Mouse (Mus musculus) midbrain, embryonic 16.5 days (tissue): ENCODE results near the gene Gba2. TPM values are rescaled to one million over a fixed set of nuclear protein-coding genes. Genes with fewer than 3 reads are reported as not detected.

Experiments
- ATAC-seq: fragments of 200-750 bp; cut with Nextera tagmentation; 2 replicates; pipeline ENCODE4 v1.8.0; 2017; ENCODE audit warnings: moderate TSS enrichment
- H3K27ac ChIP-seq: fragments of 300-500 bp; sonication (generic); 2 replicates; pipeline ENCODE4 v1.5.1; 2014; ENCODE audit warnings: mild to moderate bottlenecking, low read length, mixed read lengths
- H3K27me3 ChIP-seq: fragments of 300-500 bp; sonication (generic); 2 replicates; pipeline ENCODE4 v1.6.1; 2014; ENCODE audit warnings: low read depth, low read length, mixed read lengths; ENCODE audit not compliant: control insufficient read depth, insufficient read depth
- H3K36me3 ChIP-seq: fragments of 300-500 bp; sonication (generic); 2 replicates; pipeline ENCODE4 v1.6.1; 2014; ENCODE audit warnings: mild to moderate bottlenecking, low read length, moderate library complexity, mixed read lengths; ENCODE audit not compliant: control insufficient read depth, insufficient read depth
- H3K4me1 ChIP-seq: fragments of 300-500 bp; sonication (generic); 2 replicates; pipeline ENCODE4 v1.6.1; 2014; ENCODE audit warnings: mild to moderate bottlenecking, low read length, mixed read lengths; ENCODE audit not compliant: control insufficient read depth, insufficient read depth
- H3K4me2 ChIP-seq: fragments of 300-500 bp; sonication (generic); 2 replicates; pipeline ENCODE4 v1.6.1; 2014; ENCODE audit warnings: mild to moderate bottlenecking, low read length, mixed read lengths
- H3K4me3 ChIP-seq: fragments of 300-500 bp; sonication (generic); 2 replicates; pipeline ENCODE4 v1.5.1; 2014; ENCODE audit warnings: low read depth, mild to moderate bottlenecking, low read length, moderate library complexity, mixed read lengths
- H3K9ac ChIP-seq: fragments of 300-500 bp; sonication (generic); 2 replicates; pipeline ENCODE4 v1.6.1; 2014; ENCODE audit warnings: low read depth, low read length, mixed read lengths
- H3K9me3 ChIP-seq: fragments of 300-500 bp; sonication (generic); replicated peaks from 2 replicates; pipeline ENCODE4 v1.6.1; 2014; ENCODE audit warnings: mild to moderate bottlenecking, low read length, mixed read lengths; ENCODE audit not compliant: control insufficient read depth, poor library complexity, severe bottlenecking
- WGBS: fragments of 180-500 bp; shearing (Covaris S2); extraction: QIAGEN DNeasy Blood & Tissue Kit; methylation state at CpG from one replicate; pipeline ENCODE4 v1.1.7; 2014; 5-methylcytosine and 5-hydroxymethylcytosine counted together
- polyA plus RNA-seq: library from polyadenylated mRNA; unstranded; fragments of >200 nt; fragmentation: Nextera tagmentation; extraction: Ambion mirVana; gene quantifications from 2 replicates; pipeline ENCODE4 v1.2.1, GENCODE M21; 2015

Gba2 gene
- polyA plus RNA-seq, 1 experiment from 2014 or later = 61.9 TPM

- Histone ChIP-seq H3K36me3 (peaks cover 24% of the 10 kb centered on the region), H3K4me3 (no peak within 1 kb of the TSS), H3K9me3 (no peaks in the 10 kb centered on the region), H3K9ac (no peak within 1 kb of the TSS), H3K27ac (no peak within 1 kb of the TSS), H3K4me2 (no peak within 1 kb of the TSS), H3K4me1 (peaks cover 3% of the 10 kb centered on the region), H3K27me3 (no peaks in the 10 kb centered on the region)
- ATAC-seq = no peak
- 73% methylated on average over 12 of the region's 12 CpGs for WGBS
Measured at GRCm38 (mm10) chr4:43584444-43585416, 6.1 kb upstream of the Gba2 start, which contains the start of gene Msmp. Msmp (minus strand) TSS chr4:43584494.

DNA sequence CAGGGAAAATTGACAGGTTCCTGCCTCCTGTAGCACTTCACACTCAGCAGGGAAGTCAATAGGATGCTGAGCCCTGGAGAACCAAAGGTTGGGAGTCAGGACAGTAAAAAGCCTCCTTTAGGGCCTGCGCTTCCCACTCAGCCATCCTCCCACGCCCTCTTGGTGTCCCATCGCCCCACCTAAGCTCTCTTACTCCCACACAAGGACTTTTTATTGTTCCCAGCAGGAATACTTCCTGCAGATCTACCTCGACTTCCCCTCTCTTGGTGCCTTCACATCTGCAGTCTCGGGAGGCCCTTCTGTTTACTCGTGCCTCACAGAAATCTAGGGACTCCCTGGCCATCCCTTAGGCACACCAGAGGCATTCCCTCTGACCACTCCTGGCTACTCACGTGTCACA, 4.7 kb upstream of the Gba2 start:
- Histone ChIP-seq H3K4me3 (no peak overlapping the region), H3K36me3 (peaks cover 24% of the 10 kb centered on the region), H3K27me3 (no peaks in the 10 kb centered on the region), H3K27ac (no peak overlapping the region), H3K4me2 (no peak overlapping the region), H3K9ac (no peak overlapping the region), H3K4me1 (peaks cover 9% of the 10 kb centered on the region), H3K9me3 (no peaks in the 10 kb centered on the region)
- WGBS = 82% methylated on average over 7 of the region's 7 CpGs
- ATAC-seq = no peak

- 91% methylated on average over 5 of the region's 5 CpGs for WGBS
Measured at GRCm38 (mm10) chr4:43582241-43582640, 3.6 kb upstream of the Gba2 start.

GRCm38 (mm10) chr4:43581381-43581780, 2.7 kb upstream of the Gba2 start:
- 96% methylated on average over 12 of the region's 12 CpGs for WGBS

More at GRCm38 (mm10) chr4:43582241-43582640, 3.6 kb upstream of the Gba2 start:
- Histone ChIP-seq H3K4me1 (peaks cover 15% of the 10 kb centered on the region), H3K4me2 (no peak overlapping the region), H3K4me3 (no peak overlapping the region), H3K27me3 (no peaks in the 10 kb centered on the region), H3K9ac (no peak overlapping the region), H3K36me3 (peaks cover 24% of the 10 kb centered on the region), H3K9me3 (no peaks in the 10 kb centered on the region), H3K27ac (no peak overlapping the region)
- no peak for ATAC-seq

GRCm38 (mm10) chr4:43580721-43581120, 2.0 kb upstream of the Gba2 start:
- Histone ChIP-seq H3K27me3 (no peaks in the 10 kb centered on the region), H3K9ac (no peak overlapping the region; the same call in 1 of the 2 replicates), H3K4me3 (no peak overlapping the region), H3K36me3 (peaks cover 24% of the 10 kb centered on the region), H3K9me3 (no peaks in the 10 kb centered on the region), H3K4me2 (no peak overlapping the region), H3K4me1 (peaks cover 30% of the 10 kb centered on the region), H3K27ac (no peak overlapping the region)
- no peak for ATAC-seq
- WGBS = 92% methylated on average over 5 of the region's 5 CpGs

More at GRCm38 (mm10) chr4:43581381-43581780, 2.7 kb upstream of the Gba2 start:
- Histone ChIP-seq H3K36me3 (peaks cover 24% of the 10 kb centered on the region), H3K27ac (no peak overlapping the region), H3K27me3 (no peaks in the 10 kb centered on the region), H3K9ac (no peak overlapping the region), H3K4me3 (no peak overlapping the region), H3K9me3 (no peaks in the 10 kb centered on the region), H3K4me2 (no peak overlapping the region), H3K4me1 (peaks cover 23% of the 10 kb centered on the region)
- no peak for ATAC-seq

GRCm38 (mm10) chr4:43579731-43580130, 1.1 kb upstream of the Gba2 start:
- Histone ChIP-seq H3K36me3 (peaks cover 24% of the 10 kb centered on the region), H3K27me3 (no peaks in the 10 kb centered on the region), H3K9ac (peak overlapping the region; percentile 97; the same call in 1 of the 2 replicates), H3K4me2 (peak overlapping the region; percentile 92), H3K4me3 (peak overlapping the region; percentile 87), H3K4me1 (peaks cover 40% of the 10 kb centered on the region), H3K9me3 (no peaks in the 10 kb centered on the region), H3K27ac (no peak overlapping the region)
- WGBS = 86% methylated on average over 6 of the region's 6 CpGs
- no peak for ATAC-seq

GRCm38 (mm10) chr4:43579256-43579655, 583 bp upstream of the Gba2 start:
- Histone ChIP-seq H3K4me1 (peaks cover 42% of the 10 kb centered on the region), H3K27ac (peak overlapping the region; percentile 84), H3K27me3 (no peaks in the 10 kb centered on the region), H3K4me2 (peak overlapping the region; percentile 92), H3K9me3 (no peaks in the 10 kb centered on the region), H3K4me3 (peak overlapping the region; percentile 87), H3K36me3 (peaks cover 23% of the 10 kb centered on the region), H3K9ac (peak overlapping the region; percentile 97)
- no peak for ATAC-seq
- 9% methylated on average over 10 of the region's 10 CpGs for WGBS

DNA sequence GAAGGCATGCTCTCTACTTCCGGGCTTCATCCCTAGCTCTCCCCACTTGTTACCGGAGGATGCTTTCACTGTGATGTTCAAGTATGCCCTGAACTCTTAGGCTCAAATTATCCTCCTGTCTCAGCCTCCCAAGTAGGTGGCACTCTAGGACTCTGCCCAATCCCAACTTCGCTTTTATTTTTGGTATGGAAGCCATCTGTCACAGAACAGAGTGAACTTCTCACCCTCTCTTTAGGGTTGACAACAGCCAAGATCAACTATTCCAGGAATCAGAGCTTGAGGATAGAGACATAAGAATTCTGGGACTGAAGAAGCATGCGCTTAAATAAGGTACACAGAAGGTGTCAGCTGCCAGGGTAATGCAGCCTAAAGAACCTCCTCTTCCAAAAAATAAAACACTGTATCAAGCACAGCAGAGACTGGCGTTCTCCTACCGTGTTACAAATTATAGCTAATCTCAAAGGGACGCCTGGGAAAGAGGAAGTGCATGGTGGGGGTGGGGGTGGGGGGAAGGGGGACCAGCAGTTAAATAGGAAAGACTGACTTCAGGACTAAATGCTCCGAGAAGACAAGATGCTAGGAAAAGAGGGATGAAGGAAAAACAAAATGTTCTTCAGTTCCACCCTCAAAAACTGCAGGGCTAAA, 1.3 kb downstream of the Gba2 start:
- Histone ChIP-seq H3K27ac (no peak overlapping the region), H3K27me3 (no peaks in the 10 kb centered on the region), H3K4me2 (peak overlapping the region; percentile 90), H3K9me3 (no peaks in the 10 kb centered on the region), H3K4me1 (peaks cover 43% of the 10 kb centered on the region), H3K4me3 (peak overlapping the region; percentile 87), H3K36me3 (peaks cover 14% of the 10 kb centered on the region), H3K9ac (peak overlapping the region; percentile 97)
- ATAC-seq = no peak
- 59% methylated on average over 8 of the region's 8 CpGs for WGBS

- Histone ChIP-seq H3K4me2 (peak overlapping the region; percentile 90), H3K27me3 (no peaks in the 10 kb centered on the region), H3K27ac (no peak overlapping the region), H3K36me3 (peaks cover 14% of the 10 kb centered on the region), H3K9ac (no peak overlapping the region), H3K9me3 (no peaks in the 10 kb centered on the region), H3K4me3 (no peak overlapping the region), H3K4me1 (peaks cover 43% of the 10 kb centered on the region)
- no peak for ATAC-seq
- 45% methylated on average over 2 of the region's 2 CpGs for WGBS
Measured at GRCm38 (mm10) chr4:43575356-43575755, 3.3 kb downstream of the Gba2 start.
